Mouse (Mus musculus): ENCODE results near the gene D3Ertd751e. TPM values are rescaled to one million over a fixed set of nuclear protein-coding genes. Genes with fewer than 3 reads are reported as not detected.

D3Ertd751e gene
- polyA plus RNA-seq (2017; shearing (Covaris generic)) = 10 to 100 TPM; 13.3 to 23.1 TPM

GRCm38 (mm10) chr3:41742278-41742934, at the start of gene D3Ertd751e, which contains the start of gene Sclt1:
D3Ertd751e (plus strand) TSS chr3:41742611.
Sclt1 (minus strand) TSS chr3:41742514.
- ATAC-seq = peak; percentile 99

GRCm38 (mm10) chr3:41695681-41696080, 46.7 kb upstream of the D3Ertd751e start:
- no peak for ATAC-seq

- ATAC-seq = peak; percentile 9
Measured at GRCm38 (mm10) chr3:41741601-41742277, 672 bp upstream of the D3Ertd751e start.

- no peak for ATAC-seq
Measured at GRCm38 (mm10) chr3:41743436-41743835, 1.0 kb downstream of the D3Ertd751e start.

GRCm38 (mm10) chr3:41754556-41754955, 12.1 kb downstream of the D3Ertd751e start:
- no peak for ATAC-seq

GRCm38 (mm10) chr3:41762091-41762490, 19.7 kb downstream of the D3Ertd751e start:
- ATAC-seq = no peak

- no peak for ATAC-seq
Measured at GRCm38 (mm10) chr3:41812447-41812846, 70.0 kb downstream of the D3Ertd751e start.

Other genes with a start within 250 kb of the D3Ertd751e start
- 1 to 10 TPM; 7.4 to 7.6 TPM for gene Jade1, start 186.9 kb upstream of the D3Ertd751e start, polyA plus RNA-seq (2017; shearing (Covaris generic))
- 1 to 10 TPM; 2.7 to 3.1 TPM for gene Sclt1, start 97 bp upstream of the D3Ertd751e start, polyA plus RNA-seq (2017; shearing (Covaris generic))